Mouse (Mus musculus) myocyte (in vitro differentiated cells): ENCODE measurements at regions not wholly inside any gene's neighbourhood (a gene's known extent, or its start where the extent isn't known, plus 50 kb on each side); places are given as distances from the start of the nearest gene placed in this dataset.

Experiments used
- MAX ChIP-seq: IDR thresholded peaks from one replicate; pipeline ENCODE4 v1.6.1; 2011; ENCODE audit warnings: low read depth, mild to moderate bottlenecking, control low read depth
- MYOG ChIP-seq, 3 experiments: IDR thresholded peaks; one replicate each; pipeline ENCODE4 v1.6.1; 2011; ENCODE audit warnings: control low read depth in 2 of 3, low read depth in 2 of 3, mild to moderate bottlenecking in 2 of 3; ENCODE audit not compliant: insufficient read length in 2 of 3, control insufficient read depth in 1 of 3, insufficient read depth in 1 of 3
- POLR2A ChIP-seq: IDR thresholded peaks from one replicate; pipeline ENCODE4 v1.6.1; 2011; ENCODE audit warnings: low read depth, mild to moderate bottlenecking, control low read depth, moderate library complexity; ENCODE audit not compliant: insufficient read length
- POLR2AphosphoS2 ChIP-seq: IDR thresholded peaks from one replicate; pipeline ENCODE4 v1.6.1; 2011; ENCODE audit warnings: low read depth, control low read depth; ENCODE audit not compliant: insufficient read length
- REST ChIP-seq: IDR thresholded peaks from one replicate; pipeline ENCODE4 v1.6.1; 2011; ENCODE audit warnings: mild to moderate bottlenecking, control low read depth, moderate library complexity; ENCODE audit not compliant: insufficient read depth, insufficient read length
- SRF ChIP-seq: IDR thresholded peaks from one replicate; pipeline ENCODE4 v1.6.1; 2011; ENCODE audit warnings: low read depth; ENCODE audit not compliant: control insufficient read depth, insufficient read length
- TCF12 ChIP-seq: IDR thresholded peaks from one replicate; pipeline ENCODE4 v1.6.1; 2011; ENCODE audit warnings: mild to moderate bottlenecking, control low read depth; ENCODE audit not compliant: poor library complexity, insufficient read depth, severe bottlenecking
- USF1 ChIP-seq: IDR thresholded peaks from one replicate; pipeline ENCODE4 v1.6.1; 2011; ENCODE audit warnings: low read depth, mild to moderate bottlenecking, control low read depth, moderate library complexity

DNA sequence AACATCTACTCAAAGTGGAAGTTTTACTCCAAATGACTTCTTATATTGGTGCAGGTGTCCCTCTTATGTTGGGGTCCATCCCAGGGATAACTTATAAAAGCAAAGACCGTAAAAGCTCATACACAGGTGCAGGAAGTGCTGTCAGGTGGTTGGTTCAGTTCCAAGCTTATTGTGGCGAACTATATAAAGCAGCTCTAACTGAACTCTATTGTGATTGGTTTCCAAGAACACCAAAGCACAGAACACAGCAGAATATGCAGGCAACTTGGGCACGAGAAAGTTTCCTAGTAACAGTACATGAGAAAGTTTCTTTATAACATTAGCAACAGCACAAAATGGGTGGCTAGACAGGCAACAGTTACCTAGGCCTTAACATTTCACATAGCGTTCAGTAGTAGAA lies 89.5 kb downstream of the Ddx3x start:
- TF ChIP-seq TCF12 = no peak
- no peak for TF ChIP-seq POLR2A
- TF ChIP-seq USF1 = no peak
- TF ChIP-seq POLR2AphosphoS2 = no peak
- TF ChIP-seq MYOG (IDR thresholded peaks at IDR 0.05; ENCODE audit: control insufficient read depth in 1 of 3, insufficient read depth in 1 of 3, insufficient read length in 2 of 3, low read depth in 2 of 3) = no peak
- TF ChIP-seq MAX = no peak
- no peak for TF ChIP-seq SRF
- no peak for TF ChIP-seq REST
